Mouse (Mus musculus) limb, embryonic 13.5 days (tissue): Measurements from ENCODE around the gene Gas6. TPM values are rescaled to one million over a fixed set of nuclear protein-coding genes. Genes with fewer than 3 reads are reported as not detected.

Experiments used
- ATAC-seq: fragments of 200-750 bp; cut with Nextera tagmentation; 2 replicates; pipeline ENCODE4 v1.8.0; 2017; ENCODE audit warnings: low read depth, moderate number of reproducible peaks, moderate TSS enrichment; ENCODE audit not compliant: low FRiP score
- H3K27ac ChIP-seq: fragments of 300-500 bp; sonication (generic); 2 replicates; pipeline ENCODE4 v1.5.1; 2015; ENCODE audit warnings: inconsistent platforms, mild to moderate bottlenecking, moderate library complexity
- H3K27me3 ChIP-seq: fragments of 300-500 bp; sonication (generic); 2 replicates; pipeline ENCODE4 v1.6.1; 2015; ENCODE audit warnings: mild to moderate bottlenecking, inconsistent platforms
- H3K36me3 ChIP-seq: fragments of 300-500 bp; sonication (generic); 2 replicates; pipeline ENCODE4 v1.6.1; 2015; ENCODE audit warnings: inconsistent platforms, mild to moderate bottlenecking, moderate library complexity
- H3K4me1 ChIP-seq: fragments of 300-500 bp; sonication (generic); 2 replicates; pipeline ENCODE4 v1.6.1; 2015; ENCODE audit warnings: inconsistent platforms
- H3K4me2 ChIP-seq: fragments of 300-500 bp; sonication (generic); replicated peaks from 2 replicates; pipeline ENCODE4 v1.6.1; 2015; ENCODE audit warnings: inconsistent platforms, mild to moderate bottlenecking, moderate library complexity
- H3K4me3 ChIP-seq: fragments of 300-500 bp; sonication (generic); 2 replicates; pipeline ENCODE4 v1.5.1; 2015; ENCODE audit warnings: moderate library complexity, mild to moderate bottlenecking, inconsistent platforms
- H3K9ac ChIP-seq: fragments of 300-500 bp; sonication (generic); 2 replicates; pipeline ENCODE4 v1.6.1; 2015; ENCODE audit warnings: mild to moderate bottlenecking, inconsistent platforms
- H3K9me3 ChIP-seq: fragments of 300-500 bp; sonication (generic); 2 replicates; pipeline ENCODE4 v1.6.1; 2016; ENCODE audit warnings: inconsistent platforms
- WGBS: fragments of 180-500 bp; shearing (Covaris S2); methylation state at CpG from one replicate; pipeline ENCODE4 v1.1.7; 2015; 5-methylcytosine and 5-hydroxymethylcytosine counted together
- polyA plus RNA-seq: library from polyadenylated mRNA; unstranded; fragments of >200 nt; fragmentation: Nextera tagmentation; extraction: Ambion mirVana; gene quantifications from 2 replicates; pipeline ENCODE4 v1.2.1, GENCODE M21; 2015

The Gas6 gene
- 19.3 and 19.9 TPM in 2 replicates for polyA plus RNA-seq

DNA sequence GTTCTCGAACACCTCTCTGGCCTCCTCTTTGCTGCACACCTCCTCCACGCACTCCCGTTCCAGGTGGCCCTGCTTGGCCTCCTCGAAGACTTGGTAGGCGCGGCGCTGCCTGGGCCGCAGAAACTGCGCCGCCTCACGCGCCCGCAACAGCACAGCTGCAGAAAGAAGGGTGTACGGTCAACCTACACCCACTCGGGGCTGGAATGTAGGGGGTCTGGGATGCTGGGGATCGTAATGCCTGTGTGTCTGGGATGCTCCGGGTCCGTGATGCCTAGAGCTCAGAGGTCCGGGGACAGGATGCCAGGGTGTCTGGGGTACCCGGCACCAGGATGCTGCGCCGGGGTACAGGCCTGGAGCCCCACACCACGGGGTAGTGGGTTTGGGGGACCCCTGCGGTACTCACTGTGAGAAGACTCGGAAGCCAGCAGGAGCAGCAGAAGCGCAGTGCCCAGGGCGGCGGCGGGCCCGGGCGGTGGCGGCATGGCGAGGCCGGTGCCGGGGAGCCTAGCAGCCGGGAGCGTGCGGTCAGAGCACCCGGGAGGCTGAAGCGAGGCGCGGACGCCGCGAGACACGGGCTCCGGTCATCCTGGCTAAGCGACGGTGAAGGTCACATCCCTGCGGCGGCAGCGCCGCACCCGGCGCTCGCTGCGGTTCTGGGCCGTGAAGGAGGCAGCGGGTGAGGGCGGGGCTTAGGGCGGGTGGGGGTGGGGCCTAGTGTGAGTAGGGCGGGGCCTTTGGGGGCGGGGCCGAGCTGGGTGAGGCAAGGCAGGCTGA lies at the start of gene Gas6:
Gas6 (minus strand) TSS at position 633 of the 774 bp plus-strand sequence.
- Histone ChIP-seq H3K4me2 (peak within 1 kb of the TSS; percentile 77), H3K9me3 (no peaks in the 10 kb centered on the region), H3K27me3 (peaks cover 60% of the 10 kb centered on the region), H3K4me1 (peaks cover 27% of the 10 kb centered on the region), H3K4me3 (peak within 1 kb of the TSS; percentile 50), H3K27ac (no peak within 1 kb of the TSS), H3K36me3 (no peaks in the 10 kb centered on the region), H3K9ac (peak within 1 kb of the TSS; percentile 62)
- 2% methylated on average over 47 of the region's 64 CpGs for WGBS
- ATAC-seq: peak; percentile 46; the same call in 1 of the 2 replicates

DNA sequence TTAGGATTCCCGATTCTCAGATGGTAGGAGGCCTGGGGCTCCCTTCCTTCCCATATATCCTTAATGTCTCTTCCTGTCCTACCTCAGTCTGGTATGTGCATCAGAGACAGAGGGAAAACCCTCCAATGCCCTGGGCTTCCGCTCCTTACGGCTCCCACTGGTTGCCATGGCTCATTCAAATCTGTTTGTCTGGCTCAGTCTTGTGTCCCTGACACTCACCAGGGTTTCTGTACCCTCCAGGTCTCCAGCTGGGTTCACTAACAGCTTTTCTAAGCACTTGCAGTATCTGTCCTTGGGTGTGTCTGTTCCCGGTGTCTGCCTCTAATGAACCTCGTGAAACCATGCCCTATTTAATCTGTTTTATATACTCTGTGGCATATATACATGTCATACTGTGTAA lies 47.2 kb upstream of the Gas6 start:
- H3K36me3 ChIP-seq: no peaks in the 10 kb centered on the region
- WGBS: 65% methylated on average over 5 of the region's 5 CpGs
- H3K27me3 ChIP-seq: no peaks in the 10 kb centered on the region
- no peak overlapping the region for H3K4me3 ChIP-seq
- H3K9me3 ChIP-seq: peaks cover 8% of the 10 kb centered on the region
- no peak overlapping the region for H3K9ac ChIP-seq
- no peak overlapping the region for H3K27ac ChIP-seq
- H3K4me1 ChIP-seq: 0 out of 2 replicates have a peak, but pooled peaks cover 5% of the 10 kb centered on the region
- no peak overlapping the region for H3K4me2 ChIP-seq
- ATAC-seq: no peak

DNA sequence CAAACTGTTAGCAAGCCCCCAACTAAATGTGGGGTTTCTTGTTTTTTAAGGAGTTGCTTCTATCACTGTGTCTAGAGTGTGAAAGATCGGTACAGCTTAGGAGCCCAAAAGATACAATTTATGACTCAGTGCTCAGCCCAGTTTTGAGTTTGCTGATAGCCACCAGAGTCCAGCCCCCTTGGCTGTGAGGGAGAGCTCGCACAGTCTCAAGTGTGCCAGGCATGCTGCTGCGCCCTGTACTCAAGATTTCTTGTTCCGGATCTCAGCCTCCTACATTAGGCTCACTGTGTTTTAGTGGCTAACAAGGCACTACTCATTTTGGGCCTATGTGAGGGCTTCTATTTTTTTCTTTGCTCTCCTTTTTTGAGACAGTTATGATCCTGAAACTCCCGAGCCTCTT lies 45.8 kb upstream of the Gas6 start:
- H3K4me3 ChIP-seq: no peak overlapping the region
- no peak overlapping the region for H3K27ac ChIP-seq
- H3K4me1 ChIP-seq: 0 out of 2 replicates have a peak, but pooled peaks cover 5% of the 10 kb centered on the region
- no peaks in the 10 kb centered on the region for H3K27me3 ChIP-seq
- no peak for ATAC-seq
- no peak overlapping the region for H3K9ac ChIP-seq
- H3K4me2 ChIP-seq: no peak overlapping the region
- H3K36me3 ChIP-seq: no peaks in the 10 kb centered on the region
- 84% methylated on average over 5 of the region's 5 CpGs for WGBS
- peaks cover 8% of the 10 kb centered on the region for H3K9me3 ChIP-seq

DNA sequence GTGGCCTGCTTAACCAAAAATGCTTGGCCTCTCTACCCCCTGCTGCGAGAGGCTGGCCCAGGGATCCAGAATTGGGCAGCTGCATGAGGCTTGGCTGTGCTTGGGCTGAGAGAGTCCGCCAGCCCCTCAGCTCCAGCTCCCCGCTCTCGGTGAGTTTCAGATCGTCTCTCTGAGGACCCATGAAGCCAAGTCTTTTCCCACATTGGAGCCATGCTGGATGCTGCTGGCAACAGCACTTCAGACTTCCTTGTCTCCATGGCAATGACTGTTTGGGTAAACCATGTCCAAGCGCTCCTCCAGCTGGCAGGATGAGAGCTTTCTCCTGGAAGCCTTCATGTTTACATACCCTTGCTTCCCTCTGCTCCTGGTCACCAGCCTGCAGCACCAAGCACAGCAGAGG lies 44.5 kb upstream of the Gas6 start:
- Histone ChIP-seq H3K27ac (no peak overlapping the region), H3K4me1 (0 out of 2 replicates have a peak, but pooled peaks cover 5% of the 10 kb centered on the region), H3K4me3 (no peak overlapping the region), H3K9ac (no peak overlapping the region), H3K4me2 (no peak overlapping the region), H3K9me3 (peaks cover 4% of the 10 kb centered on the region; the same call in 1 of the 2 replicates), H3K27me3 (no peaks in the 10 kb centered on the region), H3K36me3 (no peaks in the 10 kb centered on the region)
- 59% methylated on average over 6 of the region's 6 CpGs for WGBS
- ATAC-seq: peak; percentile 54; the same call in 1 of the 2 replicates

DNA sequence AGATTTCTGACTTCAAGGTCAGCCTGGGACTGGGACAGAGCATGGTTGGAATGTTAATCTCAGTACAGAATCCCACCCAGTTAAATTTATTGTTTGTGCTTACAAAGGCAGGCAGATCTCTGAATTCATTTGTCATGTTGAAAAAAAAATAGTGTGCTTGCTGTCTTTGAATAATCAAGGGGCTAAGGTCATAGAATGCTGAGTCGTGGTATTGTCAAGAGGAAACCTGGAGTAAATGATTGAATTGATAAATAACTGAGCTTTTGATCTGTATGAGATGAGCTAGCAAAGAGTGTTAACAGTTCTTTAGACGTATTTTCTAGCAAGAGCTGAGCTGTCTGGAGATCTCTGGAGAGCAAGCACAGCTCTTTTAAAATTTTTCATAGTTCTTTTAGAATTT lies 42.8 kb upstream of the Gas6 start:
- 64% methylated on average over 2 of the region's 2 CpGs for WGBS

DNA sequence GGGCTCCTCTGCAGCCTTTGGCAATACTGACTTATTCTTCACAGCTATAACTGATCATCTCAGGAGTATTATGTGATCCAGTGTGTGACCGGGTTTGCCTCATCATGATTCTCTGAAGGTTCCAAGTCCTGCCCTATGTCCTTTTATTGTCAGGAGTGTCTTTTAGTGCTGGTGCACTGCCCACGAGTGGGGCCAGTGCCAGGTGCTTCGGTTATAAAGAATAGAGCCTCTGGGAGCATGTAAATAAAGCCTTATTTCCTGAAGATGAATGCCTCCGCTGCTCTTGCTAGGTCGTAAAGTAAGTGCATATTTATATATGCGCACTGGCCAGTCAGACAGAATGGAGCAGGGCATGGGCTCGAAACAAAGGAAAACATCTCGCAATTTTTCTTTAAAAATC lies 38.8 kb upstream of the Gas6 start:
- no peaks in the 10 kb centered on the region for H3K27me3 ChIP-seq
- 64% methylated on average over 8 of the region's 8 CpGs for WGBS
- H3K4me2 ChIP-seq: no peak overlapping the region
- H3K4me3 ChIP-seq: no peak overlapping the region
- H3K9ac ChIP-seq: no peak overlapping the region
- no peaks in the 10 kb centered on the region for H3K36me3 ChIP-seq
- no peak for ATAC-seq
- peaks cover 4% of the 10 kb centered on the region; the same call in 1 of the 2 replicates for H3K9me3 ChIP-seq
- H3K4me1 ChIP-seq: peaks cover 30% of the 10 kb centered on the region
- no peak overlapping the region for H3K27ac ChIP-seq

More for the DNA sequence above, 42.8 kb upstream of the Gas6 start:
- no peaks in the 10 kb centered on the region for H3K36me3 ChIP-seq
- no peak overlapping the region for H3K9ac ChIP-seq
- no peak for ATAC-seq
- no peak overlapping the region for H3K4me3 ChIP-seq
- no peak overlapping the region for H3K27ac ChIP-seq
- peaks cover 4% of the 10 kb centered on the region; the same call in 1 of the 2 replicates for H3K9me3 ChIP-seq
- 0 out of 2 replicates have a peak, but pooled peaks cover 5% of the 10 kb centered on the region for H3K4me1 ChIP-seq
- no peak overlapping the region for H3K4me2 ChIP-seq
- no peaks in the 10 kb centered on the region for H3K27me3 ChIP-seq

DNA sequence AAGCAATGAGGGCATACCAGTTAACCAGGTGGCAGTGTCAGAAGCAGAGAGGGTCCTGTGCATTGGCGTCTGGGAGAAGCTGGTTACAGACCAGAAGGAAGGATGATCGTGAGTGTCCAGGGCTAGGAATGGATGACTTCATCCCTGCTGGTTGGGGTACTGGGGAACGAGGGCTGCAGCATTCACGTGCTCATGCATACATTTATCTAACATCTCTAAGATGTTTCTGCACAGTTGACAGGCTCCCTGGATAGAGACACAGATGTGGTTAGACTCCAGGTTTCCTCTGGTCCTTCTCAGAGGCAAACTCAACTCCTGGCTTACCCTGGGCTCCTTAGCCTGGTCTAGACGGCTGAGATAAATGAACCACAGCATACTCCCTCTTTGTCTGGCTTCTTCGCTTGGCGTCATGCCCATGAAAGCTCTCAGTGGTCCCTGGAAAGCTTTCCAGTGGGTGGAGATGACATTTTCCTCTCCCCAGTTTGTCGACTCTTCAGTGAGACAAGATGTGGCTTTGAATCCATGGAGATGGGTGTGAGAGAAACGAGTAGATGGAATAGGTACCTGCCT lies 37.4 kb upstream of the Gas6 start:
- H3K27me3 ChIP-seq: no peaks in the 10 kb centered on the region
- no peak for ATAC-seq
- 74% methylated on average over 9 of the region's 9 CpGs for WGBS
- no peak overlapping the region for H3K9ac ChIP-seq
- H3K4me2 ChIP-seq: no peak overlapping the region
- H3K36me3 ChIP-seq: no peaks in the 10 kb centered on the region
- no peak overlapping the region for H3K4me3 ChIP-seq
- no peak overlapping the region for H3K27ac ChIP-seq
- H3K9me3 ChIP-seq: peaks cover 6% of the 10 kb centered on the region; the same call in 1 of the 2 replicates
- H3K4me1 ChIP-seq: peaks cover 30% of the 10 kb centered on the region

DNA sequence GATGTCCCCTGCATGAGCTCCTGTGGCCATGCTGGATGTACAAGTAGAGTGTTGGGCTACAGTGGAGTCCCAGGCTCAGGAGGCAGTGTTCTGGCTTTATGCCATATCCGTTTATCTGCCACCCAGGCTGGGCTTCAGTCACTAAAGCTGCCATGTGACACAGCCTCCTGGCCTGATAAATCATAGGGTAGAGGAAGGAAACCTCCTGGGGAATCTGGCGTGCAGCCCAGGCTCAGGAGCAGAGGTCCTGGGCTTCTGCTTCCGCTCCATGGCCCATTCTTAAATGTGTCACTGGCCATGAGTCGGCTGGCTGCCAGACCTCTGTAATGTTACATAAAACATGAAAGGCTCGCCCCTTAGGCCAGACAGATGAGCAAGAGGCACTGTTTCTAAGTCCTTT lies 36.7 kb upstream of the Gas6 start:
- Histone ChIP-seq H3K27me3 (no peaks in the 10 kb centered on the region), H3K27ac (peak overlapping the region; percentile 34; the same call in 1 of the 2 replicates), H3K9ac (no peak overlapping the region), H3K4me3 (no peak overlapping the region), H3K9me3 (0 out of 2 replicates have a peak, but pooled peaks cover 3% of the 10 kb centered on the region), H3K4me1 (peaks cover 30% of the 10 kb centered on the region), H3K36me3 (no peaks in the 10 kb centered on the region), H3K4me2 (no peak overlapping the region)
- ATAC-seq: peak; percentile 57; the same call in 1 of the 2 replicates
- 28% methylated on average over 5 of the region's 5 CpGs for WGBS

DNA sequence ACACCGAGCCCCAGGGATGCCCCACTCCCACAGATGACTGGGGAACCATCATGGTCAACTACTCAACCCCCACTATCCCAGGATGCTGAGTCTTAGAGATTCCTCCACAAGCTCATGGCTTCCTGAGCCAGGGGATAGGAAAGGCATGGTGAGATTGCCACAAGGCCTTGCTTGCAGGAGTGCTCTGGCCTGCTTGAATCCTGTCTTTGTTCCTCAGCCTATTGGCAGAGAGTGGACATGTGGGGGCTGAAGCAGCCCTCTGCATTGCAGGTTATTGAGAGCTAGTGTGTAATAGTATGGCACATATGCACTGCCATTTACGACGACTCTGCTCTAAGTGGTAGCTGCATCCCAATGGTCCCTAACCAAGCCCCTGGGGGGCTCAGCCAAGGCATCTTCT lies 36.1 kb upstream of the Gas6 start:
- no peak overlapping the region for H3K4me2 ChIP-seq
- no peaks in the 10 kb centered on the region for H3K27me3 ChIP-seq
- peak overlapping the region; percentile 34; the same call in 1 of the 2 replicates for H3K27ac ChIP-seq
- no peak overlapping the region for H3K4me3 ChIP-seq
- H3K4me1 ChIP-seq: peaks cover 30% of the 10 kb centered on the region
- WGBS: 85% methylated on average over 3 of the region's 3 CpGs
- H3K36me3 ChIP-seq: no peaks in the 10 kb centered on the region
- no peak for ATAC-seq
- H3K9me3 ChIP-seq: 0 out of 2 replicates have a peak, but pooled peaks cover 3% of the 10 kb centered on the region
- no peak overlapping the region for H3K9ac ChIP-seq

DNA sequence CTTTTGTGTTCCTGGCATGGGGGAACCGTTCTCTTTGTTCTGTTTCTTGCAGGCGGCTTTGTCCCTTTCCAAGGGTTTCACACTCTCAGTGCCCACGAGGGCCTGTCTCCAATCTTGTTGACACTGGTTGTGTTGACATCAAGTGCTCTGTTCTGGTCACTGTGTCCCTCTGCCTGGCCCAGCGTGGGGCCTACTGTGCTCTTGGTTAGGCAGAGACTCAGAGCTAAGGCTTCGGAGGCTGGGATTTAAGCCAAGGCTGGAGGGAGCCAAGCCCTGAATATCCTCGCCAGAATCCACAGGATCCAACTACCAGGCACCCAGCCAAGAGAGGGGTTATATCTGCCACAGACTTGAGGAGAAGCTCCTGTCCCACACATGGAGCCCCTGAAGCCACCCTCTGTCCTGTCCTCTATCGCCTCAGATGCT lies 35.6 kb upstream of the Gas6 start:
- peaks cover 30% of the 10 kb centered on the region for H3K4me1 ChIP-seq
- H3K36me3 ChIP-seq: no peaks in the 10 kb centered on the region
- 0 out of 2 replicates have a peak, but pooled peaks have one; percentile 46 for ATAC-seq
- H3K9me3 ChIP-seq: 0 out of 2 replicates have a peak, but pooled peaks cover 3% of the 10 kb centered on the region
- H3K9ac ChIP-seq: no peak overlapping the region
- H3K4me3 ChIP-seq: no peak overlapping the region
- 71% methylated on average over 7 of the region's 7 CpGs for WGBS
- no peaks in the 10 kb centered on the region for H3K27me3 ChIP-seq
- H3K4me2 ChIP-seq: no peak overlapping the region
- H3K27ac ChIP-seq: peak overlapping the region; percentile 15; the same call in 1 of the 2 replicates

DNA sequence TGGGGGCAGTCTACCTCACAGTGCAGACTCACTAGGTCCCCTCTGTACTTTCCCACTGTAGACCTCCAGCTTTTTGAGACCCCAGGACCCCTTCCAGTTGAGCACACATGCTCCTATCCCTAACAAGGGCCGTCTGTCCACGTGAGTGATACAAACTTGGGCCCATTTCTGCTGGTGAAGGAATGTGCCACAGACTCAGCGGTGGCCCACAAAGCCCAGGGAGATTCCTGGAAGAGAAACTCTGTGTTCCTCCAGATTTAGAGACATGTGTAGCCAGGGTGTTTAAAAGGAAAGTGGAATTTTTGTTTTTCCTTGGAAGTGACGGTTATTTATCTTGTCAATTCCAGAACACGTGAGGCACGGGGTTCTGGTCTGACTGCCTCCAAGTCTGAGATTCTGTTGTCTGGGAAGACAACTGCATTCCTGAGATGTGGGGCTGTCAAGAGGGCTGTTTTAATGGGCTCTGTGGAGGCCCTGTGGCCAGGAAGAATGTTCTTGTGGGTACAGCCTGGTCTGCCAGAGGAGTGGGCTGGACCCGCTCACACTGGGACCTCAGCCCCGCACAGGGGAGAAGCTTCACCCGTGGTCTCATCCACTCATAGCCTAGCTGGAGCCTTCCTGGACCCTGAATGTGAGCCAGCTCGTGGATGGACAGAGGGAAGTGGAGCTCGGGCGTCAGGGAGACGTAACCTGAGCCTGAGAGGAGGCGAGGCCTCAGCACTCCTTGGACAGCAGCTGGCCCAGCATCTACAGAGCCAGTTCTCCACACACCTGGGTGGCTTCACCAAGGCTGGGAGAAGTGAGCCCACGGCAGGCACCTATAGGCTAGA lies 34.9 kb upstream of the Gas6 start:
- ATAC-seq: peak; percentile 33; the same call in 1 of the 2 replicates
- no peak overlapping the region; the same call in 1 of the 2 replicates for H3K9ac ChIP-seq

More for the DNA sequence above, 34.9 kb upstream of the Gas6 start:
- no peak overlapping the region for H3K4me3 ChIP-seq
- peaks cover 30% of the 10 kb centered on the region for H3K4me1 ChIP-seq
- H3K9me3 ChIP-seq: 0 out of 2 replicates have a peak, but pooled peaks cover 3% of the 10 kb centered on the region
- no peaks in the 10 kb centered on the region for H3K36me3 ChIP-seq
- no peak overlapping the region for H3K4me2 ChIP-seq
- peak overlapping the region; percentile 15; the same call in 1 of the 2 replicates for H3K27ac ChIP-seq
- 58% methylated on average over 15 of the region's 15 CpGs for WGBS
- H3K27me3 ChIP-seq: no peaks in the 10 kb centered on the region
